ENCODE assay signal across 8 mouse cellular contexts in the genomic region with DNA sequence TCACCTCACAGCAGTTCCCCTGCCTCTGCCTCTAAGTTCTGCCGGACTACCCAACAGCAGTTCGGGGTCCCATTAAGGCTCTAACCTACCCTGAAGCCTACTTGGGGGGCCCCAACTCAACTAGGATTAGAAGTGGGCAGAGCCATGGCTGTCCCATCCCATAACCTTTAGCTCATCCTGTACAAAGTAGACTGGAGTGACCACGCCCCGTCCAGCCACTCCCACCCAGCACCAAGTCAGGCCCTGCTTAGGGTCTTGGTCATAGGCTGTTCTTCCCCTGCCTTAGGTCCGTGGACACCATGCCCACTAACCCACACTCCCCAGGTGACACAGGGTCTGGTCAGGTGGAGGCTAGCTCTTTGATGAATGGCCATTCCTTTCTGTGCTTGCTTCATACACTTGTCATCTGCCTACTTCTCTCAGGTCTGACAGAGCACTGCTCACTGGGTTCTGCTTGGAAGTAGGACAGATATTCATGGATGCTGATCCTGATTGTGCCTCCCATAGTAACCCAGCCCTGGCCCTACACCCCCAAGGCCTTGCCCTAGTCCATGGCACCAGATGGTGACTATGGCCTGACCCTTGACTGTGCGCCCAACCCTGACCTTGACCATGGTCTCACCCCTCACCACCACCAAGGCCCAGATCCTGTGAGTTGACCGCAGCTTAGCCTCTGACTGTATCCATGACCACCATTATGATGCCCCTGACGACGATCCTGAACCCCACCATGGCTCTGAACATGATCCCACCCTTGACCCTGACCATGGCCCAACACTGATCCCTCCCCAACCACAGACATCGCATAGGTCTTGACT. TPM values are rescaled to one million over a fixed set of nuclear protein-coding genes. Genes with fewer than 3 reads are reported as not detected.
A peak's percentile ranks its signal among the peaks of the same experiment; 100 is the strongest.
DNase-seq lines count a peak whose midpoint lies in the region; ATAC-seq and TF ChIP-seq lines count a peak whose summit lies in the region.

No protein-coding gene starts in this region.

- peaks cover 66% of the 10 kb centered on the region for H3K4me1 ChIP-seq in hindbrain, embryonic 10.5 days (replicated peaks)
- peaks cover 28% of the 10 kb centered on the region for H3K4me1 ChIP-seq in hindbrain, postnatal 0 days (ENCODE audit: insufficient read depth, low read length)
- peaks cover 33% of the 10 kb centered on the region for H3K4me1 ChIP-seq in testis, adult 2 months (ENCODE audit: control insufficient read depth, insufficient read depth, low read length)
- peaks cover 19% of the 10 kb centered on the region for H3K4me1 ChIP-seq in stomach, postnatal 0 days (replicated peaks; ENCODE audit: control insufficient read depth, insufficient read depth)

- no peak for DNase-seq in hindbrain, embryonic 10.5 days (ENCODE audit: low spot score)
- no peak for DNase-seq in hindbrain, postnatal 0 days (ENCODE audit: low spot score)
- DNase-seq in testis, postnatal 14 days (ENCODE audit: low spot score) = no peak
- DNase-seq in gastrocnemius, postnatal 25 days = peak; percentile 13
- no peak for DNase-seq in stomach, postnatal 0 days (ENCODE audit: low spot score)
- no peak for DNase-seq in urinary bladder, postnatal 36 days (ENCODE audit: low spot score in 2 of 2)
- no peak for DNase-seq in layer of hippocampus, postnatal 25 days (ENCODE audit: extremely low spot score in 1 of 2, low spot score in 1 of 2)

- no peak for TF ChIP-seq EP300 in stomach, postnatal 0 days (optimal IDR thresholded peaks at IDR 0.05)

- H3K27ac ChIP-seq in hindbrain, embryonic 10.5 days = peak overlapping the region; percentile 88
- H3K27ac ChIP-seq in hindbrain, postnatal 0 days = no peak overlapping the region
- H3K27ac ChIP-seq in testis, adult 2 months (ENCODE audit: control insufficient read depth, insufficient read depth, low read depth, low read length) = peak overlapping the region; percentile 46; the same call in 1 of the 2 replicates
- H3K27ac ChIP-seq in stomach, postnatal 0 days (replicated peaks) = no peak overlapping the region

- TF ChIP-seq CTCF in hindbrain, postnatal 0 days (IDR thresholded peaks at IDR 0.05; ENCODE audit: low read depth) = no peak
- no peak for TF ChIP-seq CTCF in testis, adult 2 months (IDR thresholded peaks at IDR 0.05; ENCODE audit: control insufficient read depth, insufficient read depth, insufficient replicate concordance, low read depth, low read length)
- TF ChIP-seq CTCF in stomach, postnatal 0 days (IDR thresholded peaks at IDR 0.05; ENCODE audit: low read depth) = no peak

- H3K9ac ChIP-seq in hindbrain, postnatal 0 days (replicated peaks; ENCODE audit: low read length) = no peak overlapping the region
- 0 out of 2 replicates have a peak overlapping the region, but pooled peaks have one; percentile 8 for H3K9ac ChIP-seq in stomach, postnatal 0 days (ENCODE audit: low read length)

- 0 out of 2 replicates have a peak overlapping the region, but pooled peaks have one; percentile 11 for H3K4me3 ChIP-seq in hindbrain, embryonic 10.5 days
- H3K4me3 ChIP-seq in hindbrain, postnatal 0 days (ENCODE audit: low read length) = no peak overlapping the region
- H3K4me3 ChIP-seq in testis, adult 2 months (ENCODE audit: control insufficient read depth, low read depth, low read length) = peak overlapping the region; percentile 78
- no peak overlapping the region for H3K4me3 ChIP-seq in stomach, postnatal 0 days (ENCODE audit: low read depth, low read length)

- no peak overlapping the region for H3K4me2 ChIP-seq in hindbrain, postnatal 0 days (ENCODE audit: low read depth, low read length)
- no peak overlapping the region for H3K4me2 ChIP-seq in stomach, postnatal 0 days (replicated peaks; ENCODE audit: low read depth)

- 88% methylated on average over 10 of the region's 10 CpGs for WGBS in hindbrain, embryonic 10.5 days
- WGBS in hindbrain, postnatal 0 days = 95% methylated on average over 10 of the region's 10 CpGs
- WGBS in stomach, postnatal 0 days = 91% methylated on average over 10 of the region's 10 CpGs

- H3K27me3 ChIP-seq in hindbrain, embryonic 10.5 days (ENCODE audit: insufficient read depth, poor library complexity, severe bottlenecking) = peaks cover 78% of the 10 kb centered on the region
- H3K27me3 ChIP-seq in hindbrain, postnatal 0 days (ENCODE audit: insufficient read depth, low read length) = no peaks in the 10 kb centered on the region
- no peaks in the 10 kb centered on the region for H3K27me3 ChIP-seq in testis, adult 2 months (ENCODE audit: control insufficient read depth, insufficient read depth, low read length)
- H3K27me3 ChIP-seq in stomach, postnatal 0 days (ENCODE audit: control insufficient read depth, insufficient read depth, low read length) = no peaks in the 10 kb centered on the region

- H3K36me3 ChIP-seq in hindbrain, embryonic 10.5 days = peaks cover 6% of the 10 kb centered on the region; the same call in 1 of the 2 replicates
- H3K36me3 ChIP-seq in hindbrain, postnatal 0 days (ENCODE audit: insufficient read depth, low read length) = no peaks in the 10 kb centered on the region
- H3K36me3 ChIP-seq in testis, adult 2 months (ENCODE audit: control insufficient read depth, insufficient read depth, low read length) = no peaks in the 10 kb centered on the region
- H3K36me3 ChIP-seq in stomach, postnatal 0 days (ENCODE audit: control insufficient read depth, insufficient read depth, low read length) = 0 out of 2 replicates have a peak, but pooled peaks cover 3% of the 10 kb centered on the region

- no peak for ATAC-seq in hindbrain, postnatal 0 days
- no peak for ATAC-seq in stomach, postnatal 0 days (ENCODE audit: low FRiP score, low TSS enrichment)

- no peaks in the 10 kb centered on the region for H3K9me3 ChIP-seq in hindbrain, embryonic 10.5 days
- no peaks in the 10 kb centered on the region for H3K9me3 ChIP-seq in hindbrain, postnatal 0 days (ENCODE audit: low read length)
- no peaks in the 10 kb centered on the region for H3K9me3 ChIP-seq in stomach, postnatal 0 days (ENCODE audit: control insufficient read depth, low read length)

- TF ChIP-seq POLR2A in testis, adult 2 months (IDR thresholded peaks at IDR 0.05; ENCODE audit: control insufficient read depth, low read depth, low read length) = peak; percentile 60; the same call in 1 of the 2 replicates

RNA-seq across cellular contexts. Expression of a gene that starts 26.5 kb away (rescaled TPM):
- 2.7 and 3.0 TPM in 2 replicates for polyA plus RNA-seq in hindbrain, embryonic 10.5 days (2016; fragmentation: Nextera tagmentation; extraction: Ambion mirVana)
- total RNA-seq in hindbrain, postnatal 0 days (2014; rRNA removed) = 2.9 and 3.7 TPM in 2 replicates
- 1.4 and 1.7 TPM in 2 replicates for polyA plus RNA-seq in hindbrain, postnatal 0 days (2015; fragmentation: Nextera tagmentation; extraction: Ambion mirVana)
- polyA plus RNA-seq in testis, adult 2 months (2012; rRNA removed) = 3,568 and 3,612 TPM in 2 replicates
- total RNA-seq in gastrocnemius, postnatal 25 days (2021) = under 1 TPM in 1 of 2 experiments, not detected in 1; 0.67 TPM
- polyA plus RNA-seq in stomach, postnatal 0 days (2015; fragmentation: Nextera tagmentation; extraction: Ambion mirVana) = 205 and 239 TPM in 2 replicates
- total RNA-seq in layer of hippocampus, postnatal 25 days (2021) = 1 to 10 TPM; 1.4 to 3.1 TPM

RNA-seq across cellular contexts. Expression of a gene that starts 30.5 kb away (rescaled TPM):
- 1.0 and 2.5 TPM in 2 replicates for polyA plus RNA-seq in hindbrain, embryonic 10.5 days (2016; fragmentation: Nextera tagmentation; extraction: Ambion mirVana)
- 7.5 TPM in 2 replicates for total RNA-seq in hindbrain, postnatal 0 days (2014; rRNA removed)
- polyA plus RNA-seq in hindbrain, postnatal 0 days (2015; fragmentation: Nextera tagmentation; extraction: Ambion mirVana) = 2.7 and 4.0 TPM in 2 replicates
- polyA plus RNA-seq in testis, adult 2 months (2012; rRNA removed) = 0.65 TPM in 1 of 2 replicates, not detected in the other
- total RNA-seq in gastrocnemius, postnatal 25 days (2021) = under 1 TPM in 1 of 2 experiments, not detected in 1; 0.59 TPM
- 0.29 and 0.36 TPM in 2 replicates for polyA plus RNA-seq in stomach, postnatal 0 days (2015; fragmentation: Nextera tagmentation; extraction: Ambion mirVana)
- 1 to 10 TPM; 3.2 to 4.7 TPM for total RNA-seq in layer of hippocampus, postnatal 25 days (2021)

RNA-seq across cellular contexts. Expression of a gene that starts 35.1 kb away (rescaled TPM):
- 4.0 and 4.8 TPM in 2 replicates for polyA plus RNA-seq in hindbrain, embryonic 10.5 days (2016; fragmentation: Nextera tagmentation; extraction: Ambion mirVana)
- total RNA-seq in hindbrain, postnatal 0 days (2014; rRNA removed) = 2.1 and 3.3 TPM in 2 replicates
- polyA plus RNA-seq in hindbrain, postnatal 0 days (2015; fragmentation: Nextera tagmentation; extraction: Ambion mirVana) = 5.3 and 7.0 TPM in 2 replicates
- polyA plus RNA-seq in testis, adult 2 months (2012; rRNA removed) = 1.2 and 1.6 TPM in 2 replicates
- 1 to 10 TPM in 1 of 2 experiments, under 1 TPM in 1; 0.78 to 1.0 TPM for total RNA-seq in gastrocnemius, postnatal 25 days (2021)
- polyA plus RNA-seq in stomach, postnatal 0 days (2015; fragmentation: Nextera tagmentation; extraction: Ambion mirVana) = 1.1 and 1.4 TPM in 2 replicates
- total RNA-seq in layer of hippocampus, postnatal 25 days (2021) = 1 to 10 TPM; 2.6 to 3.7 TPM

RNA-seq across cellular contexts. Expression of a gene that starts 35.1 kb away (rescaled TPM):
- polyA plus RNA-seq in hindbrain, embryonic 10.5 days (2016; fragmentation: Nextera tagmentation; extraction: Ambion mirVana) = 95.8 and 98.2 TPM in 2 replicates
- total RNA-seq in hindbrain, postnatal 0 days (2014; rRNA removed) = 146 TPM in 2 replicates
- polyA plus RNA-seq in hindbrain, postnatal 0 days (2015; fragmentation: Nextera tagmentation; extraction: Ambion mirVana) = 111 and 114 TPM in 2 replicates
- polyA plus RNA-seq in testis, adult 2 months (2012; rRNA removed) = 38.5 and 46.3 TPM in 2 replicates
- total RNA-seq in gastrocnemius, postnatal 25 days (2021) = 10 to 100 TPM; 41.1 to 41.2 TPM
- polyA plus RNA-seq in stomach, postnatal 0 days (2015; fragmentation: Nextera tagmentation; extraction: Ambion mirVana) = 59.4 and 63.0 TPM in 2 replicates
- 10 to 100 TPM; 79.1 to 87.1 TPM for total RNA-seq in layer of hippocampus, postnatal 25 days (2021)

RNA-seq across cellular contexts. Expression of a gene that starts 36.1 kb away (rescaled TPM):
- 10.5 and 16.0 TPM in 2 replicates for polyA plus RNA-seq in hindbrain, embryonic 10.5 days (2016; fragmentation: Nextera tagmentation; extraction: Ambion mirVana)
- 17.2 and 26.5 TPM in 2 replicates for total RNA-seq in hindbrain, postnatal 0 days (2014; rRNA removed)
- polyA plus RNA-seq in hindbrain, postnatal 0 days (2015; fragmentation: Nextera tagmentation; extraction: Ambion mirVana) = 33.8 and 34.6 TPM in 2 replicates
- 9.8 and 9.9 TPM in 2 replicates for polyA plus RNA-seq in testis, adult 2 months (2012; rRNA removed)
- total RNA-seq in gastrocnemius, postnatal 25 days (2021) = 100 to 1,000 TPM; 215 to 268 TPM
- polyA plus RNA-seq in stomach, postnatal 0 days (2015; fragmentation: Nextera tagmentation; extraction: Ambion mirVana) = 40.4 and 42.4 TPM in 2 replicates
- total RNA-seq in layer of hippocampus, postnatal 25 days (2021) = 10 to 100 TPM; 59.5 to 66.8 TPM

Comparison
In these comparisons a context has a peak if more than half of its experiments do, and no peak if none do; other contexts are left out.
1. H3K27ac ChIP-seq: peak in hindbrain, embryonic 10.5 days (single experiment) and testis, adult 2 months (single experiment); none in hindbrain, postnatal 0 days (single experiment) and stomach, postnatal 0 days (single experiment).
2. H3K4me3 ChIP-seq: peak in hindbrain, embryonic 10.5 days (single experiment) and testis, adult 2 months (single experiment); none in hindbrain, postnatal 0 days (single experiment) and stomach, postnatal 0 days (single experiment).
3. RNA of a gene that starts 26.5 kb away (polyA plus RNA-seq): 3,568 to 3,612 TPM in testis, adult 2 months and 205 to 239 TPM in stomach, postnatal 0 days; 2.7 to 3.0 TPM in hindbrain, embryonic 10.5 days and 1.4 to 1.7 TPM in hindbrain, postnatal 0 days; every median in the first group is over 10 times any median in the second.